Comparison of ENCODE assay signal across 23 mouse cellular contexts in genomic region chr2:4361981-4362834, GRCm38 (mm10).
DNase-seq lines count a peak whose midpoint lies in the region; ATAC-seq and TF ChIP-seq lines count a peak whose summit lies in the region.
"Had no signal": no experiment of that assay in that cellular context is flagged by ENCODE, and none has a peak within 500 bp of the region (broad histone marks: within the 10 kb centered on the region; RNA-seq: fewer than 3 reads in every experiment).

No protein-coding gene starts in this region.

- no peak for ATAC-seq in stomach, embryonic 16.5 days (ENCODE audit: insufficient read depth, low FRiP score)
- no peak for ATAC-seq in stomach, postnatal 0 days (ENCODE audit: low FRiP score, low TSS enrichment)
- no peak for ATAC-seq in hindbrain, embryonic 14.5 days (ENCODE audit: low FRiP score)
- ATAC-seq: hindbrain, postnatal 0 days had no signal

- no peaks in the 10 kb centered on the region for H3K36me3 ChIP-seq in stomach, embryonic 16.5 days (ENCODE audit: control insufficient read depth, insufficient read depth, low read length)
- no peaks in the 10 kb centered on the region for H3K36me3 ChIP-seq in stomach, postnatal 0 days (ENCODE audit: control insufficient read depth, insufficient read depth, low read length)
- no peaks in the 10 kb centered on the region for H3K36me3 ChIP-seq in hindbrain, embryonic 14.5 days (replicated peaks; ENCODE audit: control insufficient read depth, insufficient read depth)
- H3K36me3 ChIP-seq: forebrain, embryonic 12.5 days; midbrain, embryonic 12.5 days; neural tube, embryonic 15.5 days had no signal

- no peak for TF ChIP-seq CTCF in stomach, postnatal 0 days (IDR thresholded peaks at IDR 0.05; ENCODE audit: low read depth)

- H3K27me3 ChIP-seq in stomach, embryonic 16.5 days (ENCODE audit: control insufficient read depth, insufficient read depth, low read length), result no peaks in the 10 kb centered on the region
- H3K27me3 ChIP-seq in stomach, postnatal 0 days (ENCODE audit: control insufficient read depth, insufficient read depth, low read length), result no peaks in the 10 kb centered on the region
- no peaks in the 10 kb centered on the region for H3K27me3 ChIP-seq in hindbrain, embryonic 14.5 days (ENCODE audit: control insufficient read depth, insufficient read depth, low read length)
- H3K27me3 ChIP-seq: CH12.LX; forebrain, embryonic 12.5 days; midbrain, embryonic 12.5 days; neural tube, embryonic 15.5 days had no signal

- WGBS in stomach, embryonic 16.5 days, result 52% methylated on average over 9 of the region's 9 CpGs
- 55% methylated on average over 9 of the region's 9 CpGs for WGBS in stomach, postnatal 0 days
- 84% methylated on average over 9 of the region's 9 CpGs for WGBS in hindbrain, embryonic 14.5 days

- DNase-seq in embryo, embryonic 10 days (ENCODE audit: low spot score), result peak; percentile 31
- no peak for DNase-seq in embryo, embryonic 9.5 days (ENCODE audit: extremely low spot score)
- DNase-seq in stomach, postnatal 0 days (ENCODE audit: low spot score), result no peak
- DNase-seq in fibroblast of lung, adult 2 months (ENCODE audit: low read depth), result peak; percentile 77
- peak; percentile 38 for DNase-seq in skeletal muscle tissue, adult 2 months (ENCODE audit: low read depth, low spot score)
- DNase-seq in hindbrain, embryonic 14.5 days (ENCODE audit: low spot score), result no peak
- no peak for DNase-seq in heart, postnatal 4 days
- DNase-seq: adrenal gland, adult 8-10 months; cerebellum, adult 18-20 months; gastrocnemius, postnatal 36 days; heart, postnatal 14 days; kidney, adult 11 months; kidney, postnatal 36 days; right cerebral cortex, postnatal 4 days; thymus, adult 18-20 months had no signal

- no peaks in the 10 kb centered on the region for H3K4me1 ChIP-seq in stomach, embryonic 16.5 days (ENCODE audit: control insufficient read depth, insufficient read depth, low read length)
- H3K4me1 ChIP-seq in stomach, postnatal 0 days (replicated peaks; ENCODE audit: control insufficient read depth, insufficient read depth), result no peaks in the 10 kb centered on the region
- H3K4me1 ChIP-seq in hindbrain, embryonic 14.5 days (replicated peaks; ENCODE audit: control insufficient read depth, insufficient read depth, low read length), result no peaks in the 10 kb centered on the region
- H3K4me1 ChIP-seq: forebrain, embryonic 12.5 days; heart, embryonic 10.5 days; midbrain, embryonic 12.5 days had no signal

- H3K27ac ChIP-seq in stomach, embryonic 16.5 days (ENCODE audit: low read length), result peak overlapping the region; percentile 6; the same call in 1 of the 2 replicates
- H3K27ac ChIP-seq in stomach, postnatal 0 days (replicated peaks), result no peak overlapping the region
- H3K27ac ChIP-seq in hindbrain, embryonic 14.5 days, result no peak overlapping the region
- H3K27ac ChIP-seq: forebrain, embryonic 12.5 days; heart, embryonic 10.5 days; hindbrain, postnatal 0 days; liver, embryonic 14.5 days; midbrain, embryonic 12.5 days; neural tube, embryonic 15.5 days had no signal

- H3K4me3 ChIP-seq in stomach, embryonic 16.5 days (replicated peaks; ENCODE audit: low read length), result no peak overlapping the region
- H3K4me3 ChIP-seq in stomach, postnatal 0 days (ENCODE audit: low read depth, low read length), result no peak overlapping the region
- no peak overlapping the region for H3K4me3 ChIP-seq in hindbrain, embryonic 14.5 days (replicated peaks; ENCODE audit: low read length)
- H3K4me3 ChIP-seq: forebrain, embryonic 12.5 days; heart, embryonic 10.5 days; midbrain, embryonic 12.5 days; neural tube, embryonic 15.5 days had no signal

- no peak overlapping the region for H3K9ac ChIP-seq in stomach, embryonic 16.5 days (ENCODE audit: low read length)
- H3K9ac ChIP-seq in stomach, postnatal 0 days (ENCODE audit: low read length), result no peak overlapping the region
- no peak overlapping the region for H3K9ac ChIP-seq in hindbrain, embryonic 14.5 days
- H3K9ac ChIP-seq: forebrain, embryonic 12.5 days; liver, embryonic 14.5 days; midbrain, embryonic 12.5 days; neural tube, embryonic 15.5 days had no signal

- H3K9me3 ChIP-seq in stomach, embryonic 16.5 days (replicated peaks; ENCODE audit: control insufficient read depth, low read length), result no peaks in the 10 kb centered on the region
- no peaks in the 10 kb centered on the region for H3K9me3 ChIP-seq in stomach, postnatal 0 days (ENCODE audit: control insufficient read depth, low read length)
- H3K9me3 ChIP-seq in hindbrain, embryonic 14.5 days (ENCODE audit: control insufficient read depth, low read length), result no peaks in the 10 kb centered on the region
- H3K9me3 ChIP-seq: forebrain, embryonic 12.5 days; heart, embryonic 10.5 days; midbrain, embryonic 12.5 days; neural tube, embryonic 15.5 days had no signal

- no peak overlapping the region for H3K4me2 ChIP-seq in stomach, embryonic 16.5 days (ENCODE audit: low read depth, low read length)
- no peak overlapping the region for H3K4me2 ChIP-seq in stomach, postnatal 0 days (replicated peaks; ENCODE audit: low read depth)
- H3K4me2 ChIP-seq in hindbrain, embryonic 14.5 days (replicated peaks), result no peak overlapping the region
- H3K4me2 ChIP-seq: forebrain, embryonic 12.5 days; midbrain, embryonic 12.5 days; neural tube, embryonic 15.5 days had no signal

- no peak for TF ChIP-seq EP300 in stomach, postnatal 0 days (optimal IDR thresholded peaks at IDR 0.05)

Comparison
In these comparisons a context has a peak if more than half of its experiments do, and no peak if none do; other contexts are left out.
1. DNase-seq: peak in embryo, embryonic 10 days (single experiment), fibroblast of lung, adult 2 months (single experiment) and skeletal muscle tissue, adult 2 months (single experiment); none in embryo, embryonic 9.5 days (single experiment), stomach, postnatal 0 days (single experiment), hindbrain, embryonic 14.5 days (single experiment) and heart, postnatal 4 days (single experiment).